In the genomic region with DNA sequence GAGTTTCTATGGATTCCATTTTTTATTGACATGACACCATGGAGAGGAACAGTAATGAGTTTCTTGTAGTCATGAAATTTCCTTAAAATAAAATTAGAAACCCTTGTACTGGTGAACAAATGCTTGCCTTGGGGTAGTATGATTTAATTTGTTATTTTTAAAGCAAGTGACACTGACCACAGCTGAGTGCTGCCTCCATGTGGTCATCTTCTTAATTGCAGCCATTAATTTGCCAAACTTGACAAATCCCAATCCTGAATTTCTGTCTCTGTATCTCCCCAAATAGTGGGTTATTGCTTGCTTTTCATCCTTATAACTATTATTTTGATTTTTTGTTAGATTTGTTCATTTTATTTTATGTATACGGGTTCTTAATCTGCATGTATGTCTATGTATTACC, we compare ENCODE assay signal across 11 mouse cellular contexts. TPM values are rescaled to one million over a fixed set of nuclear protein-coding genes. Genes with fewer than 3 reads are reported as not detected.
A peak's percentile ranks its signal among the peaks of the same experiment; 100 is the strongest.
DNase-seq lines count a peak whose midpoint lies in the region; ATAC-seq lines count a peak whose summit lies in the region.
"Had no signal": no experiment of that assay in that cellular context is flagged by ENCODE, and none has a peak within 500 bp of the region (broad histone marks: within the 10 kb centered on the region; RNA-seq: fewer than 3 reads in every experiment).

No protein-coding gene starts in this region.

- ATAC-seq in megakaryocyte, adult 5-6 weeks (ENCODE audit: poor library complexity, severe bottlenecking) = no peak

- DNase-seq in adrenal gland, adult 2 months = peak; percentile 13
- no peak for DNase-seq in adrenal gland, postnatal 4 days (ENCODE audit: low spot score in 2 of 2)
- DNase-seq in kidney, postnatal 10 days = peak; percentile 43
- no peak for DNase-seq in kidney, adult 11 months
- DNase-seq in 3T3-L1 (ENCODE audit: low read depth, low spot score) = peak; percentile 62
- peak; percentile 55 to 68 for DNase-seq in cerebellum, postnatal 14 days
- DNase-seq in hindbrain, embryonic 10.5 days (ENCODE audit: low spot score) = no peak

- no peaks in the 10 kb centered on the region for H3K9me3 ChIP-seq in hindbrain, embryonic 10.5 days
- H3K9me3 ChIP-seq: heart, embryonic 15.5 days; lung, embryonic 15.5 days had no signal

- H3K27me3 ChIP-seq in hindbrain, embryonic 10.5 days (ENCODE audit: insufficient read depth, poor library complexity, severe bottlenecking) = no peaks in the 10 kb centered on the region
- H3K27me3 ChIP-seq: lung, embryonic 15.5 days had no signal

- no peaks in the 10 kb centered on the region for H3K36me3 ChIP-seq in hindbrain, embryonic 10.5 days
- H3K36me3 ChIP-seq: heart, embryonic 15.5 days; lung, embryonic 15.5 days had no signal

- WGBS in hindbrain, embryonic 10.5 days = 42% methylated on average over 1 of the region's 1 CpGs

- H3K4me1 ChIP-seq in hindbrain, embryonic 10.5 days (replicated peaks) = no peaks in the 10 kb centered on the region
- H3K4me1 ChIP-seq: heart, embryonic 15.5 days; lung, embryonic 15.5 days had no signal

- no peak overlapping the region for H3K27ac ChIP-seq in hindbrain, embryonic 10.5 days
- H3K27ac ChIP-seq: heart, embryonic 15.5 days; lung, embryonic 15.5 days had no signal

- no peak overlapping the region for H3K4me3 ChIP-seq in hindbrain, embryonic 10.5 days
- H3K4me3 ChIP-seq: heart, embryonic 15.5 days; lung, embryonic 15.5 days had no signal

RNA-seq across cellular contexts. Expression of a gene that starts 59.7 kb away (rescaled TPM):
- total RNA-seq in adrenal gland, adult 2 months (2021) = 1 to 10 TPM in 1 of 2 experiments, under 1 TPM in 1; 0.43 to 1.6 TPM
- 0.03 and 0.11 TPM in 2 replicates for polyA plus RNA-seq in adrenal gland, adult 2 months (2012; rRNA removed)
- total RNA-seq in adrenal gland, postnatal 4 days (2021) = under 1 TPM; 0.51 to 0.98 TPM
- not detected in 2 replicates for total RNA-seq in megakaryocyte, adult 5-6 weeks (2015)
- total RNA-seq in megakaryocyte, adult 5-6 weeks (2017) = 0.04 TPM in 1 of 2 replicates, not detected in the other
- 0.10 and 0.30 TPM in 2 replicates for polyA plus RNA-seq in hindbrain, embryonic 10.5 days (2016; fragmentation: Nextera tagmentation; extraction: Ambion mirVana)
- polyA plus RNA-seq: spleen, adult 2 months had no signal

Comparison
In these comparisons a context has a peak if more than half of its experiments do, and no peak if none do; other contexts are left out.
1. DNase-seq: peak in adrenal gland, adult 2 months (single experiment), kidney, postnatal 10 days (single experiment), 3T3-L1 (single experiment) and cerebellum, postnatal 14 days (2 of 2); none in adrenal gland, postnatal 4 days (0 of 2), kidney, adult 11 months (single experiment) and hindbrain, embryonic 10.5 days (single experiment).